Mouse (Mus musculus) inflammation-experienced regulatory T-cells, adult 6 months (primary cell): Measurements from ENCODE around the gene BC061212. TPM values are rescaled to one million over a fixed set of nuclear protein-coding genes. Genes with fewer than 3 reads are reported as not detected.
"Not testable (repeated sequence)": the region's sequence is repeated elsewhere in the genome, so short reads cannot be mapped to it uniquely, and the experiment has no call there.

ENCODE experiments used
- ATAC-seq: one replicate; pipeline ENCODE4 v1.8.0; 2017
- polyA plus RNA-seq, 3 experiments: library from polyadenylated mRNA; unstranded; fragments of 100-300 nt; shearing (Covaris generic); gene quantifications; one replicate each; pipeline ENCODE4 v1.2.1; 2017

Gene BC061212
- not detected for polyA plus RNA-seq

DNA sequence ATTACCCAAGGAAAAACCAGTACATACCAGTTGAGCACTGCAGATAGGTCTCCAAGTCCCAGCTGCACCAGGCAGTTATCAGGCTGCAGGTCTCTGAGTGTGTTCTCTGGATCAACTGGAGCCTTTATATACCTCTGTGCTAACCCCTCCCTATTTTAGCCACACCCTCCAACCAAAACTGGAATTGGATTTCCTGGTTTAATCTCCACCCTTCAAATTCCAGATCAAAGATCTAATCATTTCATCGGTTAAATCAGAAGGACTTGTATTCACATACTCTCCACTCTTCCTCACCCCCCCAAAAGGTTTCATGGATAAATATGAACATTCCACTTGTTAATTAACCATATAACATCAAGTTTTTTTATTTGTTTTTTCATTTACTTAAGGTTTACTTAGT is at the start of gene BC061212:
BC061212 (minus strand) TSS at position 101 of the 400 bp plus-strand sequence.
- not testable (repeated sequence) for ATAC-seq

DNA sequence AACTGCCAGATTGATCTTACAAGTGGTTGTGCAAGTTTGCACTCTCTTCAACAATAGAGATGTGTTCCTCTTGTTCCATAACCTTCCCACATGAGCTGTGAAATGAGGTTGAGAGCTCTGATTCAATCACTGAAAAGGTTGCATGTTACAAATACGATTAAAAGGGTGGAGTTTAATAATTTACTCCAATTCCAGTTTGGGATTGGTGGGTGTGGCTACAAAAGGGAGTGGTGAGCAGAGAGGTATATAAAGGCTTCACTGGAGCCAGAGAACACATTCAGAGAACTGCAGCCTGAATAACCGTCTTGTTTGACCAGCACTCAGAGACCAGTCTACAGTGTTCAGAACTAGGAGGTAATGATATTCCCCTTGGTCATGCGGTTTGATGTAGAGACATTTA is 5.7 kb upstream of the BC061212 start, which contains the start of gene Gm6351:
Gm6351 (plus strand) TSS at position 301 of the 400 bp plus-strand sequence.
- ATAC-seq = not testable (repeated sequence)

Other genes with a start within 250 kb of the BC061212 start
- gene Gm7792, start 226.8 kb downstream of the BC061212 start, polyA plus RNA-seq = not detected
- not detected for gene Gm16429, start 141.5 kb downstream of the BC061212 start, polyA plus RNA-seq
- gene Gm6351, start 5.8 kb upstream of the BC061212 start, polyA plus RNA-seq = not detected
- not detected for gene Gm3106, start 147.5 kb upstream of the BC061212 start, polyA plus RNA-seq
- gene A430089I19Rik, start 236.3 kb upstream of the BC061212 start, polyA plus RNA-seq = not detected
- not detected for gene Gm6502, start 243.9 kb upstream of the BC061212 start, polyA plus RNA-seq